Mouse (Mus musculus): Measurements from ENCODE around the gene Olfr1097. TPM values are rescaled to one million over a fixed set of nuclear protein-coding genes. Genes with fewer than 3 reads are reported as not detected.

Olfr1097 gene
- polyA plus RNA-seq (2012; ENCODE audit: low replicate concordance) = not detected in 2 replicates

GRCm38 (mm10) chr2:86892116-86892515 is at the start of gene Olfr1097:
Gene Olfr1097 (minus strand): TSS chr2:86892216.

GRCm38 (mm10) chr2:86924445-86924844 is 32.4 kb upstream of the Olfr1097 start, which contains the start of gene Olfr1098:
Gene Olfr1098 (minus strand): TSS chr2:86924545.

GRCm38 (mm10) chr2:86874702-86875101 is 17.3 kb downstream of the Olfr1097 start, which contains the start of gene Gm13723:
Gene Gm13723 (minus strand): TSS chr2:86874802.

GRCm38 (mm10) chr2:86851596-86851995 is 40.4 kb downstream of the Olfr1097 start, which contains the start of gene Olfr1095:
Gene Olfr1095 (minus strand): TSS chr2:86851696.

Other genes starting within 250 kb of the Olfr1097 start
- gene Olfr1085, start 230.2 kb downstream of the Olfr1097 start, polyA plus RNA-seq (2012; ENCODE audit: low replicate concordance) = not detected in 2 replicates
- gene Olfr1086, start 212.1 kb downstream of the Olfr1097 start, polyA plus RNA-seq (2012; ENCODE audit: low replicate concordance) = not detected in 2 replicates
- 0.05 TPM in 1 of 2 replicates, not detected in the other for gene Olfr1087, start 193.8 kb downstream of the Olfr1097 start, polyA plus RNA-seq (2012; ENCODE audit: low replicate concordance)
- gene Olfr1089, start 158.5 kb downstream of the Olfr1097 start, polyA plus RNA-seq (2012; ENCODE audit: low replicate concordance) = not detected in 2 replicates
- gene Olfr1090, start 133.2 kb downstream of the Olfr1097 start, polyA plus RNA-seq (2012; ENCODE audit: low replicate concordance) = not detected in 2 replicates
- not detected in 2 replicates for gene Olfr1093, start 109.7 kb downstream of the Olfr1097 start, polyA plus RNA-seq (2012; ENCODE audit: low replicate concordance)
- gene Olfr141, start 82.2 kb downstream of the Olfr1097 start, polyA plus RNA-seq (2012; ENCODE audit: low replicate concordance) = not detected in 2 replicates
- not detected in 2 replicates for gene Olfr1094, start 67.6 kb downstream of the Olfr1097 start, polyA plus RNA-seq (2012; ENCODE audit: low replicate concordance)
- not detected in 2 replicates for gene Olfr1095, start 40.5 kb downstream of the Olfr1097 start, polyA plus RNA-seq (2012; ENCODE audit: low replicate concordance)
- gene Gm13723, start 17.4 kb downstream of the Olfr1097 start, polyA plus RNA-seq (2012; ENCODE audit: low replicate concordance) = not detected in 2 replicates
- gene Olfr1098, start 32.3 kb upstream of the Olfr1097 start, polyA plus RNA-seq (2012; ENCODE audit: low replicate concordance) = not detected in 2 replicates
- gene Olfr1099, start 68.5 kb upstream of the Olfr1097 start, polyA plus RNA-seq (2012; ENCODE audit: low replicate concordance) = not detected in 2 replicates
- gene Olfr1100, start 87.7 kb upstream of the Olfr1097 start, polyA plus RNA-seq (2012; ENCODE audit: low replicate concordance) = not detected in 2 replicates
- not detected in 2 replicates for gene Olfr1101, start 99.0 kb upstream of the Olfr1097 start, polyA plus RNA-seq (2012; ENCODE audit: low replicate concordance)
- not detected in 2 replicates for gene Olfr1102, start 106.2 kb upstream of the Olfr1097 start, polyA plus RNA-seq (2012; ENCODE audit: low replicate concordance)
- not detected in 2 replicates for gene Olfr1104, start 134.9 kb upstream of the Olfr1097 start, polyA plus RNA-seq (2012; ENCODE audit: low replicate concordance)
- not detected in 2 replicates for gene Olfr1105, start 144.3 kb upstream of the Olfr1097 start, polyA plus RNA-seq (2012; ENCODE audit: low replicate concordance)
- not detected in 2 replicates for gene Olfr1106, start 160.1 kb upstream of the Olfr1097 start, polyA plus RNA-seq (2012; ENCODE audit: low replicate concordance)
- gene Olfr1107, start 183.6 kb upstream of the Olfr1097 start, polyA plus RNA-seq (2012; ENCODE audit: low replicate concordance) = not detected in 2 replicates
- gene Olfr1109, start 203.8 kb upstream of the Olfr1097 start, polyA plus RNA-seq (2012; ENCODE audit: low replicate concordance) = not detected in 2 replicates
- not detected in 2 replicates for gene Olfr259, start 222.4 kb upstream of the Olfr1097 start, polyA plus RNA-seq (2012; ENCODE audit: low replicate concordance)
- gene Olfr1110, start 248.1 kb upstream of the Olfr1097 start, polyA plus RNA-seq (2012; ENCODE audit: low replicate concordance) = 0.09 TPM in 1 of 2 replicates, not detected in the other

All from leukemia stem cell, adult 10-12 weeks (primary cell).